Mouse (Mus musculus) MEL (cell line): Measurements from ENCODE around the gene Nxnl1. TPM values are rescaled to one million over a fixed set of nuclear protein-coding genes. Genes with fewer than 3 reads are reported as not detected.

Source experiments
- DNase-seq: peaks from one replicate; pipeline ENCODE4 v3.0.0; 2011; ENCODE audit warnings: low read depth, low spot score
- H3K27ac ChIP-seq: 2 replicates; pipeline ENCODE4 v1.5.1; 2012; ENCODE audit warnings: low read depth, mild to moderate bottlenecking, control low read depth, low read length, moderate library complexity; ENCODE audit not compliant: control insufficient read depth
- H3K27me3 ChIP-seq, 2 experiments: fragments of 150-350 bp in 1 of 2; sonication (generic) in 1 of 2; 2 replicates each; pipeline ENCODE4 v1.6.1; 2012; ENCODE audit warnings: low read length in 2 of 2, mild to moderate bottlenecking in 2 of 2, improper control_type of control experiment in 1 of 2, moderate library complexity in 1 of 2; ENCODE audit not compliant: insufficient read depth in 2 of 2, control insufficient read depth in 1 of 2
- H3K36me3 ChIP-seq, 2 experiments: 2 replicates each; pipeline ENCODE4 v1.6.1; 2012 to 2014; ENCODE audit warnings: low read length in 2 of 2, improper control_type of control experiment in 1 of 2, inconsistent platforms in 1 of 2, mild to moderate bottlenecking in 1 of 2; ENCODE audit not compliant: insufficient read depth in 2 of 2, control insufficient read depth in 1 of 2
- H3K4me1 ChIP-seq, 2 experiments: fragments of 150-350 bp in 1 of 2; sonication (generic) in 1 of 2; 2 replicates each; pipeline ENCODE4 v1.6.1; 2012; ENCODE audit warnings: low read length in 2 of 2, improper control_type of control experiment in 1 of 2, mild to moderate bottlenecking in 1 of 2; ENCODE audit not compliant: insufficient read depth in 2 of 2, control insufficient read depth in 1 of 2
- H3K4me3 ChIP-seq, 2 experiments: fragments of 150-350 bp in 1 of 2; sonication (generic) in 1 of 2; 2 replicates each; pipeline ENCODE4 v1.5.1; 2012; ENCODE audit warnings: low read depth in 2 of 2, low read length in 2 of 2, mild to moderate bottlenecking in 2 of 2, moderate library complexity in 2 of 2, control low read depth in 1 of 2, improper control_type of control experiment in 1 of 2; ENCODE audit not compliant: control insufficient read depth in 1 of 2, insufficient read depth in 1 of 2
- H3K79me2 ChIP-seq: 2 replicates; pipeline ENCODE4 v1.6.1; 2012; ENCODE audit warnings: mild to moderate bottlenecking, low read length, moderate library complexity; ENCODE audit not compliant: control insufficient read depth, poor library complexity, insufficient read depth
- H3K9ac ChIP-seq: 2 replicates; pipeline ENCODE4 v1.6.1; 2012; ENCODE audit warnings: low read depth, mild to moderate bottlenecking, control low read depth, low read length, moderate library complexity; ENCODE audit not compliant: control insufficient read depth, poor library complexity, severe bottlenecking
- H3K9me3 ChIP-seq: fragments of 150-350 bp; sonication (generic); replicated peaks from 2 replicates; pipeline ENCODE4 v1.6.1; 2012; ENCODE audit warnings: mild to moderate bottlenecking, low read length, improper control_type of control experiment, moderate library complexity; ENCODE audit not compliant: insufficient read depth
- BHLHE40 ChIP-seq: IDR thresholded peaks from 2 replicates; pipeline ENCODE4 v1.6.1; 2012; ENCODE audit warnings: low read depth, mild to moderate bottlenecking, inconsistent platforms, low read length, improper control_type of control experiment, borderline replicate concordance
- CHD2 ChIP-seq: IDR thresholded peaks from 2 replicates; pipeline ENCODE4 v1.6.1; 2011; ENCODE audit warnings: low read length, improper control_type of control experiment
- CTCF ChIP-seq, 3 experiments: IDR thresholded peaks in 2 of 3; conservative IDR thresholded peaks in 1 of 3; 2 replicates each; pipeline ENCODE4 v1.5.1; 2011 to 2012; ENCODE audit warnings: low read length in 3 of 3, low read depth in 2 of 3, mild to moderate bottlenecking in 2 of 3, improper control_type of control experiment in 1 of 3, inconsistent platforms in 1 of 3, mixed read lengths in 1 of 3, moderate library complexity in 1 of 3; ENCODE audit not compliant: control insufficient read depth in 1 of 3, insufficient read depth in 1 of 3, poor library complexity in 1 of 3, severe bottlenecking in 1 of 3
- ELF1 ChIP-seq: IDR thresholded peaks from 2 replicates; pipeline ENCODE4 v1.6.1; 2014; ENCODE audit warnings: low read depth, mild to moderate bottlenecking, inconsistent platforms, low read length, improper control_type of control experiment, moderate library complexity
- EP300 ChIP-seq, 2 experiments: IDR thresholded peaks; 2 replicates each; pipeline ENCODE4 v1.6.1; 2011; ENCODE audit warnings: improper control_type of control experiment in 2 of 2, low read length in 2 of 2, low read depth in 1 of 2, mild to moderate bottlenecking in 1 of 2
- GATA1 ChIP-seq: IDR thresholded peaks from 2 replicates; pipeline ENCODE4 v1.6.1; 2011; ENCODE audit warnings: low read depth, low read length, improper control_type of control experiment
- HCFC1 ChIP-seq: IDR thresholded peaks from 2 replicates; pipeline ENCODE4 v1.6.1; 2012; ENCODE audit warnings: low read depth, mild to moderate bottlenecking, inconsistent platforms, low read length, improper control_type of control experiment, moderate library complexity
- JUND ChIP-seq: IDR thresholded peaks from 2 replicates; pipeline ENCODE4 v1.6.1; 2011; ENCODE audit warnings: low read depth, mild to moderate bottlenecking, improper control_type of control experiment, low read length
- MAX ChIP-seq: IDR thresholded peaks from 2 replicates; pipeline ENCODE4 v1.6.1; 2011; ENCODE audit warnings: low read length, improper control_type of control experiment
- MAZ ChIP-seq: IDR thresholded peaks from 2 replicates; pipeline ENCODE4 v1.6.1; 2012; ENCODE audit warnings: low read depth, mild to moderate bottlenecking, inconsistent platforms, low read length, improper control_type of control experiment
- MEF2A ChIP-seq: IDR thresholded peaks from 2 replicates; pipeline ENCODE4 v1.6.1; 2014; ENCODE audit warnings: low read depth, mild to moderate bottlenecking, inconsistent platforms, low read length, improper control_type of control experiment; ENCODE audit not compliant: poor library complexity, insufficient replicate concordance, severe bottlenecking; ENCODE audit errors: extremely low read depth
- RAD21 ChIP-seq: IDR thresholded peaks from 2 replicates; pipeline ENCODE4 v1.6.1; 2011; ENCODE audit warnings: mild to moderate bottlenecking, low read depth, low read length, improper control_type of control experiment
- RCOR1 ChIP-seq: IDR thresholded peaks from 2 replicates; pipeline ENCODE4 v1.6.1; 2012; ENCODE audit warnings: low read depth, mild to moderate bottlenecking, inconsistent platforms, low read length, improper control_type of control experiment
- SMC3 ChIP-seq: IDR thresholded peaks from 2 replicates; pipeline ENCODE4 v1.6.1; 2011; ENCODE audit warnings: low read depth, low read length, improper control_type of control experiment
- TAL1 ChIP-seq: IDR thresholded peaks from 2 replicates; pipeline ENCODE4 v1.6.1; 2012; ENCODE audit warnings: mild to moderate bottlenecking, inconsistent platforms, low read length, moderate library complexity, mixed read lengths
- TBP ChIP-seq: IDR thresholded peaks from 2 replicates; pipeline ENCODE4 v1.8.0; 2011; ENCODE audit warnings: low read depth, low read length, improper control_type of control experiment
- TCF12 ChIP-seq: IDR thresholded peaks from 2 replicates; pipeline ENCODE4 v1.6.1; 2014; ENCODE audit warnings: low read depth, mild to moderate bottlenecking, inconsistent platforms, low read length, improper control_type of control experiment, moderate library complexity
- USF1 ChIP-seq: IDR thresholded peaks from 2 replicates; pipeline ENCODE4 v1.6.1; 2014; ENCODE audit warnings: low read depth, mild to moderate bottlenecking, inconsistent platforms, low read length, improper control_type of control experiment, moderate library complexity
- ZKSCAN1 ChIP-seq: IDR thresholded peaks from 2 replicates; pipeline ENCODE4 v1.6.1; 2012; ENCODE audit warnings: low read depth, mild to moderate bottlenecking, inconsistent platforms, low read length, improper control_type of control experiment, moderate library complexity
- ZNF384 ChIP-seq: IDR thresholded peaks from 2 replicates; pipeline ENCODE4 v1.6.1; 2012; ENCODE audit warnings: low read depth, mild to moderate bottlenecking, inconsistent platforms, low read length, improper control_type of control experiment
- polyA plus RNA-seq, 2 experiments: library from polyadenylated mRNA; stranded (reverse) in 1 of 2; unstranded in 1 of 2; fragments of >175 nt in 1 of 2; fragments of >200 nt in 1 of 2; gene quantifications; 2 replicates each; pipeline versions ENCODE4 v1.2.1 to v1.2.4; 2012; ENCODE audit warnings: low replicate concordance in 2 of 2, low read depth in 1 of 2; ENCODE audit not compliant: insufficient read length in 2 of 2, insufficient read depth in 1 of 2, missing spikeins in 1 of 2
- total RNA-seq: library from RNA; depleted of rRNA; stranded (reverse); fragments of 300-350 nt; gene quantifications from 2 replicates; pipeline ENCODE4 v1.2.3, GENCODE M21; 2012

The Nxnl1 gene
- total and polyA plus RNA-seq, 3 experiments: 0.04 to 1.2 TPM; not detected in 1

DNA sequence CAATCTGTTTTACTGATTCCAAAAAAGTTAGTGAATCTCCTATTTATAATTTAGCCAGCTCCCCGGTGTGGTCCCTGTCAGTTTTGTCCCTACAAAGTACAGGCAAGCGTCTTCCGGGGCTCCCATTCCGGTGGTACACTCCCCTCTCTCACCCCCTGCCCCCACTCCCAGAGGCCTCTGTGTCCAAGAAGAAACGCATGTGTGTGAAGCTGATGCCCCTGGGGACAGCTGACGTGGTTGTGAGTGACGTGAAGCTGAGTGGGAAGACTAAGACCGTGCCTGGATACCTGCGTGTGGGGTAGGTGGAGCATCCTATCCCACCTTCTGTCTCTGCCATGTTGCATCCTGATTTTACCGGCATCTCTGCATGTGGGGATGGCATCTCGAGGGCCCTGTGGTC, 21.3 kb downstream of the Nxnl1 start:
- Histone ChIP-seq H3K9me3 (no peaks in the 10 kb centered on the region), H3K36me3 (peaks cover 0 to 5% of the 10 kb centered on the region in 2 experiments; a peak in 2 of 4 replicates), H3K79me2 (0 out of 2 replicates have a peak, but pooled peaks cover 6% of the 10 kb centered on the region), H3K4me3 (no peak overlapping the region), H3K9ac (no peak overlapping the region), H3K4me1 (peaks cover 2 to 8% of the 10 kb centered on the region in 2 experiments; a peak in 1 of 4 replicates), H3K27ac (no peak overlapping the region), H3K27me3 (no peaks in the 10 kb centered on the region)
- no peak for DNase-seq
- no peak for TF ChIP-seq BHLHE40
- TF ChIP-seq ELF1: no peak
- TF ChIP-seq JUND: no peak
- TF ChIP-seq TBP: no peak
- TF ChIP-seq ZKSCAN1: no peak
- TF ChIP-seq USF1: no peak
- TF ChIP-seq SMC3: no peak
- TF ChIP-seq RAD21: no peak
- TF ChIP-seq MAZ: no peak
- no peak for TF ChIP-seq ZNF384
- TF ChIP-seq GATA1: no peak
- no peak for TF ChIP-seq TAL1
- TF ChIP-seq MEF2A: no peak
- no peak for TF ChIP-seq TCF12
- TF ChIP-seq EP300 (IDR thresholded peaks at IDR 0.05; ENCODE audit: low read depth in 1 of 2, low read length in 2 of 2): no peak
- no peak for TF ChIP-seq HCFC1
- no peak for TF ChIP-seq RCOR1
- no peak for TF ChIP-seq CHD2

- no peaks in the 10 kb centered on the region for H3K9me3 ChIP-seq
- peak overlapping the region; percentile 88 to 93; a peak in 2 of 4 replicates for H3K4me3 ChIP-seq
- H3K27me3 ChIP-seq: no peaks in the 10 kb centered on the region
- TF ChIP-seq CTCF (IDR thresholded peaks at IDR 0.05 in 2 of 3, conservative IDR thresholded peaks at IDR 0.05 in 1 of 3; ENCODE audit: control insufficient read depth in 1 of 3, insufficient read depth in 1 of 3, low read depth in 2 of 3, low read length in 3 of 3, poor library complexity in 1 of 3, severe bottlenecking in 1 of 3) (no peak), MAX (no peak), ZKSCAN1 (no peak)
- 0 out of 2 replicates have a peak, but pooled peaks cover 6% of the 10 kb centered on the region for H3K79me2 ChIP-seq
- peaks cover 2 to 8% of the 10 kb centered on the region in 2 experiments; a peak in 1 of 4 replicates for H3K4me1 ChIP-seq
- no peak overlapping the region for H3K27ac ChIP-seq
- no peak for DNase-seq
- H3K36me3 ChIP-seq: peaks cover 0 to 5% of the 10 kb centered on the region in 2 experiments; a peak in 2 of 4 replicates
- no peak overlapping the region for H3K9ac ChIP-seq
These were observed 22.6 kb downstream of the Nxnl1 start for GRCm38 (mm10) chr8:71543755-71544154.
